Mouse (Mus musculus) splenic B cell, adult 2 months (primary cell): ENCODE measurements at regions not wholly inside any gene's neighbourhood (a gene's known extent, or its start where the extent isn't known, plus 50 kb on each side); places are given as distances from the start of the nearest gene placed in this dataset.

ENCODE experiments used
- DNase-seq: peaks from one replicate; pipeline ENCODE4 v3.0.0-alpha.2; 2011; ENCODE audit warnings: low read depth, low spot score
- H3K27me3 ChIP-seq: 2 replicates; pipeline ENCODE4 v1.6.1; 2012; ENCODE audit warnings: mild to moderate bottlenecking, low read length, moderate library complexity, mixed read lengths; ENCODE audit not compliant: control insufficient read depth, poor library complexity, insufficient read depth, severe bottlenecking
- H3K36me3 ChIP-seq: 2 replicates; pipeline ENCODE4 v1.6.1; 2012; ENCODE audit warnings: mild to moderate bottlenecking, low read length, moderate library complexity, mixed read lengths; ENCODE audit not compliant: control insufficient read depth, poor library complexity, insufficient read depth, severe bottlenecking

GRCm38 (mm10) chr10:119054191-119055175 is 184.5 kb upstream of the Dyrk2 start:
- Histone ChIP-seq H3K27me3 (no peaks in the 10 kb centered on the region), H3K36me3 (no peaks in the 10 kb centered on the region)
- DNase-seq: no peak

- no peak for DNase-seq
- H3K36me3 ChIP-seq: no peaks in the 10 kb centered on the region
- no peaks in the 10 kb centered on the region for H3K27me3 ChIP-seq
Measured at GRCm38 (mm10) chr10:119052441-119053041, 182.5 kb upstream of the Dyrk2 start.

DNA sequence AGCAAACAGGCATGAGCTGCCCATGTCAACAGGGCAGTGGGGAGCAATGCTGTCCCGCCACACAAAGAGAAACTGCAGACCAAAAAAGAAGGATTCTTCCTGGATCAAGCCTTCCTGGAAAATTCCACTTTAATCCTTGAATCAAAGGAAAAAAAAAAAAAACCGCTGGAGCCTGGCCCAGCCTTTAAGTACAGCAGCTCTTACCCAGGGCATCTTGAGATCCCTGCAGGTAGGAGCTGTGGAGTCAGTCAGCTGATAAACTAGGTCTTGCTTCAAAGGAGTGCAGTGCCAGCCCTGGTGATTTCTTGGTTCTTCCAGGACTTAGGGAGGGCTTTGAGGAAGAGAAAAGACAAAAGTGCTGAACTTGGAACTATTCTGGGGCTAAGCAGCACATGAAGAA is 181.6 kb upstream of the Dyrk2 start:
- no peak for DNase-seq
- no peaks in the 10 kb centered on the region for H3K27me3 ChIP-seq
- no peaks in the 10 kb centered on the region for H3K36me3 ChIP-seq

GRCm38 (mm10) chr10:119050017-119050685 is 180.1 kb upstream of the Dyrk2 start:
- H3K27me3 ChIP-seq: no peaks in the 10 kb centered on the region
- DNase-seq: peak; percentile 70
- H3K36me3 ChIP-seq: no peaks in the 10 kb centered on the region

GRCm38 (mm10) chr10:119048643-119049420 is 178.8 kb upstream of the Dyrk2 start:
- DNase-seq: no peak

DNA sequence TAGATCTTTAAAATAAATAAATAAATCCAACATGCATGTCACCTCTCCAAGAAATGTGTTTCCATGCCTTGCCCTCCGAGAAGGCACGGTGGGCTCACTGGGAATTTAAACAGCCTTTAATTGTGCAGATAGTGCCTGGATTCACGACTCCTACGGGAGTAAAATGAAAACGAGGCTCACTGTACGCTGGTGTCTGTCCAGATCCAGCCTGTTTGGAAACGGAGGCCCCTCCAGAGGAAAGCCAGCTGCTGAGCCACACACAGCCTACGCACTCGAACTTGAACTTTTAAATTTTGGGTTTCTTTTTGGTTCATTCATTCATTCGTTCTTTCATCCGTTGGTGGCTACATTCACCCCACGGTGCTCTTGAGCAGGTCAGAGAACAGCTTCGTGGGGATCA is 175.1 kb upstream of the Dyrk2 start:
- H3K36me3 ChIP-seq: no peaks in the 10 kb centered on the region
- H3K27me3 ChIP-seq: no peaks in the 10 kb centered on the region
- DNase-seq: no peak

More at GRCm38 (mm10) chr10:119048643-119049420, 178.8 kb upstream of the Dyrk2 start:
- Histone ChIP-seq H3K27me3 (no peaks in the 10 kb centered on the region), H3K36me3 (no peaks in the 10 kb centered on the region)

GRCm38 (mm10) chr10:119043069-119043468 is 173.1 kb upstream of the Dyrk2 start:
- DNase-seq: no peak
- no peaks in the 10 kb centered on the region for H3K27me3 ChIP-seq
- H3K36me3 ChIP-seq: no peaks in the 10 kb centered on the region

DNA sequence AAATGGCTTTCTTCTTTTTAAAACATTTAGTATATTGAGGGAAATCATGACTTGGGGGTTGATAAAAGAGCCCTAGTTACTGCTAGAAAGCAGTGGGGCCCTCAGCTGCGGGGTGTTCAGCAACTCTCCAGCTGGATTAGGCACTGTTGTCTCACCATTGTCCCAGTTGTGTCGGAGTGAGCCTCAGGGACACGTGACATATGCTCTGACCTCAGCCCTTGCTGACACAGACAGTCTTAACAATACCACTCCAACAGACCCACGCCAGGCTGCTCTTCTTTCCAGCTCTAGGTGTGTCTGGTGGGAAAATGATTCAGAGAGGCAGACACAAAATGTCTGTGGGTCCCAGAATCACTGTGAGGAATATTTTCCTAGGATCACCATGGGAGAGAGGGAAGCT is 170.2 kb upstream of the Dyrk2 start:
- Histone ChIP-seq H3K27me3 (no peaks in the 10 kb centered on the region), H3K36me3 (no peaks in the 10 kb centered on the region)
- no peak for DNase-seq

GRCm38 (mm10) chr10:119039732-119040131 is 169.7 kb upstream of the Dyrk2 start:
- Histone ChIP-seq H3K36me3 (no peaks in the 10 kb centered on the region), H3K27me3 (no peaks in the 10 kb centered on the region)
- DNase-seq: no peak

- H3K36me3 ChIP-seq: no peaks in the 10 kb centered on the region
- no peak for DNase-seq
- no peaks in the 10 kb centered on the region for H3K27me3 ChIP-seq
Measured at GRCm38 (mm10) chr10:119038991-119039390, 169.0 kb upstream of the Dyrk2 start.

DNA sequence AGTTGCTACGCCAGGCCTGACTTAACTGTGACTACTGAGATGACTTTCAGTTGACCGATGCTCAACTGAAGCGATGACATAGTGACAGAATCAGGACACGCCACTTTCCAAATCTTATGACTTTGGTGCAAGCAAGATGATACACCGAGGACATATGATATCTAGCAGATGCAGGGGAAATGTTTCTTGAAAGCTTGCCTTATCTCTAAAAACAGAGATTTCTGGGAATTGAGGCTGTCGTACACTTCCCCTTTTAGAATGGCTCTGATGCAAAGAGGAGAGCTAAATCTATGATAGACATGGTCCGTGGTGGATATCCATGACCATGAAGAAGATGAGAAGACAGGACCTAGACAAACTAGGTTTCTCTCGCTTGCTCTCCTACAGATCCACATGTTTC is 167.8 kb upstream of the Dyrk2 start:
- no peaks in the 10 kb centered on the region for H3K27me3 ChIP-seq
- no peaks in the 10 kb centered on the region for H3K36me3 ChIP-seq
- DNase-seq: no peak

GRCm38 (mm10) chr10:119035863-119036262 is 165.9 kb upstream of the Dyrk2 start:
- no peak for DNase-seq
- Histone ChIP-seq H3K36me3 (no peaks in the 10 kb centered on the region), H3K27me3 (no peaks in the 10 kb centered on the region)

DNA sequence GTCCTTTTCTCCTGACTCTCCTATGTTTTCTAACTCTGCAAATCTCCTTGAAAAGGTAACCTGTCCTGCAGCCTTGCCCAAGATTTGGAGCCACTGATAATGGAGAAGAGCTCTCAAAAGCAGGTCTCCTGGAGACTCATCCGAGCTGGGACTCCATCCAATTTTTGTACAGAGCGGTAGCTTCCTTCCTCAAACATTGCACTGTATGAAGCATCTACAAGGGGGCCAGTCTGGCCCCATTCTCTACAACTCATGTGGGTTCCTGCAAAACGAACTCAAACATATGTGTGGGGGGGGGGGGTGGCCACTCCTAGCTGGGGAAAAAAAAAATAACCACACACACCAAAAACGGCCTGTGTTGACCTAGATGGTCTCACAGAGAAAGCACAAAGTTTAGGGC is 164.4 kb upstream of the Dyrk2 start:
- Histone ChIP-seq H3K27me3 (no peaks in the 10 kb centered on the region), H3K36me3 (no peaks in the 10 kb centered on the region)
- DNase-seq: no peak
